Mouse (Mus musculus) kidney, postnatal 0 days (tissue): ENCODE measurements around the gene Hoxc8. TPM values are rescaled to one million over a fixed set of nuclear protein-coding genes. Genes with fewer than 3 reads are reported as not detected.

Source experiments
- ATAC-seq: fragments of 200-750 bp; cut with Nextera tagmentation; replicated peaks from 2 replicates; pipeline ENCODE4 v1.8.0; 2017; ENCODE audit warnings: low read depth, moderate number of reproducible peaks, moderate TSS enrichment, moderate library complexity; ENCODE audit not compliant: low FRiP score
- DNase-seq: peaks from one replicate; pipeline ENCODE4 v3.0.0-alpha.2; 2016; ENCODE audit warnings: low spot score
- H3K27ac ChIP-seq: fragments of 300-500 bp; sonication (generic); 2 replicates; pipeline ENCODE4 v1.5.1; 2014; ENCODE audit warnings: mild to moderate bottlenecking
- H3K27me3 ChIP-seq: fragments of 300-500 bp; sonication (generic); 2 replicates; pipeline ENCODE4 v1.6.1; 2014; ENCODE audit warnings: low read length, mixed read lengths; ENCODE audit not compliant: insufficient read depth
- H3K36me3 ChIP-seq: fragments of 300-500 bp; sonication (generic); 2 replicates; pipeline ENCODE4 v1.6.1; 2014; ENCODE audit warnings: low read length, mixed read lengths; ENCODE audit not compliant: insufficient read depth
- H3K4me1 ChIP-seq: fragments of 300-500 bp; sonication (generic); replicated peaks from 2 replicates; pipeline ENCODE4 v1.6.1; 2014; ENCODE audit warnings: antibody characterized with exemption, low read length, mixed read lengths; ENCODE audit not compliant: insufficient read depth
- H3K4me2 ChIP-seq: fragments of 300-500 bp; sonication (generic); 2 replicates; pipeline ENCODE4 v1.6.1; 2014; ENCODE audit warnings: mild to moderate bottlenecking, low read length, moderate library complexity, mixed read lengths
- H3K4me3 ChIP-seq: fragments of 300-500 bp; sonication (generic); replicated peaks from 2 replicates; pipeline ENCODE4 v1.5.1; 2014; ENCODE audit warnings: low read depth, low read length
- H3K9ac ChIP-seq: fragments of 300-500 bp; sonication (generic); 2 replicates; pipeline ENCODE4 v1.6.1; 2014; ENCODE audit warnings: low read depth, low read length
- H3K9me3 ChIP-seq: fragments of 300-500 bp; sonication (generic); replicated peaks from 2 replicates; pipeline ENCODE4 v1.6.1; 2016; ENCODE audit warnings: low read length, inconsistent platforms, mixed read lengths
- CTCF ChIP-seq: IDR thresholded peaks from 2 replicates; pipeline ENCODE4 v1.5.1; 2016; ENCODE audit warnings: antibody characterized with exemption, low read depth, mild to moderate bottlenecking, moderate library complexity
- WGBS: fragments of 180-500 bp; shearing (Covaris S2); extraction: QIAGEN DNeasy Blood & Tissue Kit; methylation state at CpG from one replicate; pipeline ENCODE4 v1.1.7; 2014; 5-methylcytosine and 5-hydroxymethylcytosine counted together
- polyA plus RNA-seq: library from polyadenylated mRNA; unstranded; fragments of >200 nt; fragmentation: Nextera tagmentation; extraction: Ambion mirVana; gene quantifications from 2 replicates; pipeline ENCODE4 v1.2.1, GENCODE M21; 2015

Hoxc8 gene
- polyA plus RNA-seq, 1 experiment from 2014 or later = 5.8 TPM

DNA sequence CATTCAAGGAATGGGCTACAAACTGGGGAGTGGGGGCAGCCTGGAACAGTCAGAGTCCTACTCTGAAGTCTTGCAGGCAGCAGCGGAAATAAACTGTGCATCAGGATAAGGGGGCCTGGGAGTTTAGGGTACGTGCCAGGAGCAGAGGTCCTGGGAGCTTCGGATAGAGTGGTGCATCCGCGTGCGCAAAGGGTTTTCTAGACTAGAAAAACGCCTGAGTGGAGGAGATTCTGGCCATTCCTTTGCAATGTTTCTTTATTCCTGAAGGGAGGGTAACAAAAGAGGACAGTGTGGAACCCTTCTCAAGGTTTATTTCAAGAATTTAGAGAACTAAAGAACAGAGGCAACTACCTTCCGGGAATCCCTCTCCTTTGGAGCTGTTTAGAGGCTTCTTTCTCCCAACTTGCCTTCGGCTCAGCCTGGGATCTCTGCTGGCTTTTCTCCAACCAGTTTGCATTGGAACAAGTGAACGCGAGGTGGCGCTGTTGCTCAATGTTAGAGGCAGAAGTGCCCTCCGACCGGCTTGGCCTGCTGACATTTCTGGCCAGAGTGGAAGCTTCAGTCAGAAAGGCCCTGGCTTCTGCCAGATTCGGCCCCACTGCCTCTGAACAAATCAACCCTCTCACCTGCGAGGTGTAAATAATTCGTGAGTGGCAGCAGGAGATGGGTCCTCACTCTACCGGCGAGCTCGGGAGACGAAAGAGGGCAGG, 3.1 kb upstream of the Hoxc8 start:
- Histone ChIP-seq H3K36me3 (no peaks in the 10 kb centered on the region), H3K9me3 (no peaks in the 10 kb centered on the region), H3K27me3 (no peaks in the 10 kb centered on the region), H3K27ac (peak overlapping the region; percentile 1; the same call in 1 of the 2 replicates), H3K9ac (0 out of 2 replicates have a peak overlapping the region, but pooled peaks have one; percentile 6), H3K4me1 (peaks cover 10% of the 10 kb centered on the region; the same call in 1 of the 2 replicates), H3K4me2 (no peak overlapping the region), H3K4me3 (no peak overlapping the region)
- ATAC-seq (0 out of 2 replicates have a peak, but pooled peaks have one; percentile 33), DNase-seq (peak; percentile 97)
- 10% methylated on average over 21 of the region's 21 CpGs for WGBS
- peak; percentile 96 for TF ChIP-seq CTCF

DNA sequence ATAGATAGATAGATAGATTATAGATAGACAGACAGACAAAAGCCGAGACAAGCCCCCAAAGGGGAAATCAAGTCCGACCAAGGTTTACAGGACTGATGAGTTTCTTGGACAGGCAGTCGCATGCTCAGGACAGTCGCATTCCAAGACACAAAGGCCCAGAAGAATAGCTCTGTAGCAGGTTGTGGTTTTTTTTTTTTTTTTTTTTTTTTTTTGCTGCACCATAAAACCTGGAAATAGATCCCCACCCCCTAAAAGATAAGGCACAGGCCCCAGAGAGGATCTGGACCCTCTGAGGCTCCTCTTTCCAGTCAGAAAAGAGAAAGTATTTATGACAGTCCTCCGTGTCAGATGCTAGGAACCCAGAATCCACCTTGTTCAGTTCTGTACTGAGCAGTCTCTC, 2.3 kb upstream of the Hoxc8 start:
- Histone ChIP-seq H3K27me3 (no peaks in the 10 kb centered on the region), H3K9me3 (no peaks in the 10 kb centered on the region), H3K36me3 (no peaks in the 10 kb centered on the region), H3K27ac (no peak overlapping the region), H3K4me3 (no peak overlapping the region), H3K4me2 (no peak overlapping the region), H3K9ac (no peak overlapping the region), H3K4me1 (peaks cover 11% of the 10 kb centered on the region; the same call in 1 of the 2 replicates)
- ATAC-seq (no peak), DNase-seq (no peak)
- no peak for TF ChIP-seq CTCF
- 61% methylated on average over 5 of the region's 5 CpGs for WGBS

DNA sequence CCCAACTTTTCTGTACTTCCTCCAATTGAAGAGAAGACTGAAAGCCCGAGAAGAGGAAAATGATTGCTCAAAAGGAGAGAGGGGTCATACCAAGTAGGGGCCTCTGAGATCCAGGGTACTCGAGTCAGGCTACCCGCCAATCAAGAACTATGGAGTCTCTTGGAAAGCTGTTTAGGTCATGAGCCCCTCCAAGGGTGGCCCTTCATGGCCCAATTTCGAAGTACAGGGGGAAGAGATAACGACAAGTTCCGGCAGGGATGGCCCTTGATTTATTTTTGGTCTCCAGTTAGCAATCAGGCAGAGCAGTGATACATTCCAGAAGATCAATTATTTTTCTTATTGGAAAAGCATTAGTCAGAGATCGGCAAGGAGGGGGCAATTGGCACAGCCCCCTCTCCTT, 1.4 kb downstream of the Hoxc8 start:
- Histone ChIP-seq H3K9me3 (no peaks in the 10 kb centered on the region), H3K36me3 (no peaks in the 10 kb centered on the region), H3K27me3 (0 out of 2 replicates have a peak, but pooled peaks cover 3% of the 10 kb centered on the region), H3K4me1 (peaks cover 10% of the 10 kb centered on the region; the same call in 1 of the 2 replicates), H3K4me3 (peak overlapping the region; percentile 52), H3K4me2 (peak overlapping the region; percentile 91), H3K27ac (peak overlapping the region; percentile 82; the same call in 1 of the 2 replicates), H3K9ac (peak overlapping the region; percentile 72)
- DNase-seq (no peak), ATAC-seq (no peak)
- no peak for TF ChIP-seq CTCF
- 20% methylated on average over 7 of the region's 7 CpGs for WGBS

DNA sequence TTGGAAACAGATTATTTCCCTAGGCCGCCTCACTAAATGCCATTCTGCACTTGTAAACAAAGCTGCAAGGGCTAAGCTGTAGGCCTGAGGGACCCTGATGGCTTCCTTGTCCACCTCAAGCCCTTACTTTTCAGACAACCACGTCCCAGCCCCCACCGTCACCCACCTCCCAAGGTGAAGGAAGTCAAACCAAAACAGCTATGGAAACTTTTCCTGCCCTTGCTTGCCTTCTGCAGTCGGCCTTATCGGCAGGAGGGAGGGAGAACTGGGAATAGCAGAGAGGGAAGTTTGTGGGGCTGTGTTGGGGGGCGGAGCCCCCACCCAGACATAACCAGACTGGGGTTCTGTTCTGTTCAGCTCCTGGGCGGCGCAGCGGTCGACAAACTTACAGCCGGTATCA, 1.8 kb downstream of the Hoxc8 start:
- no peak for TF ChIP-seq CTCF
- WGBS = 20% methylated on average over 11 of the region's 11 CpGs
- Histone ChIP-seq H3K27me3 (0 out of 2 replicates have a peak, but pooled peaks cover 3% of the 10 kb centered on the region), H3K9ac (peak overlapping the region; percentile 72), H3K4me2 (peak overlapping the region; percentile 91), H3K36me3 (no peaks in the 10 kb centered on the region), H3K9me3 (no peaks in the 10 kb centered on the region), H3K27ac (peak overlapping the region; percentile 67), H3K4me1 (peaks cover 10% of the 10 kb centered on the region; the same call in 1 of the 2 replicates), H3K4me3 (peak overlapping the region; percentile 52)
- ATAC-seq = no peak
- no peak for DNase-seq

DNA sequence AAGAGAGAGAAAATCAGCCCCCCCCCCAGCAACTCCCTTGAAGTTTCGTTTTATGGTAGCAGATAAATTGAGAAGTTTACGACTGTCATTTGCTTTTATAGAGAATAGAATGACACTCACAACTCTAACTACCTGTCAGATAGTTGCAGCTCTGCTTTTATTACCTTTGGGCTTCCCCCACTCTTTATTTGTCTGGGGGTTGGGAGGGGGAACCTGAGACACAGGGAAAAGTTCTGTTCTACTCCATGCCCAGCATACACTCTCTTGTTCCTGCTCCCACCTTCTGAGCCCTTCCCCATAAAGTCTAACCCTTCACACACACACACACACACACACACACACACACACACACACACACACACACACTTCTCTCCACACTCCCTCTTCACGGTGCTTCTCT, 2.5 kb downstream of the Hoxc8 start:
- Histone ChIP-seq H3K9ac (no peak overlapping the region; the same call in 1 of the 2 replicates), H3K27me3 (0 out of 2 replicates have a peak, but pooled peaks cover 3% of the 10 kb centered on the region), H3K36me3 (no peaks in the 10 kb centered on the region), H3K4me1 (peaks cover 10% of the 10 kb centered on the region; the same call in 1 of the 2 replicates), H3K27ac (0 out of 2 replicates have a peak overlapping the region, but pooled peaks have one; percentile 67), H3K4me3 (peak overlapping the region; percentile 52), H3K4me2 (peak overlapping the region; percentile 91), H3K9me3 (no peaks in the 10 kb centered on the region)
- ATAC-seq = no peak
- peak; percentile 84 for DNase-seq
- 17% methylated on average over 3 of the region's 3 CpGs for WGBS
- TF ChIP-seq CTCF = no peak

DNA sequence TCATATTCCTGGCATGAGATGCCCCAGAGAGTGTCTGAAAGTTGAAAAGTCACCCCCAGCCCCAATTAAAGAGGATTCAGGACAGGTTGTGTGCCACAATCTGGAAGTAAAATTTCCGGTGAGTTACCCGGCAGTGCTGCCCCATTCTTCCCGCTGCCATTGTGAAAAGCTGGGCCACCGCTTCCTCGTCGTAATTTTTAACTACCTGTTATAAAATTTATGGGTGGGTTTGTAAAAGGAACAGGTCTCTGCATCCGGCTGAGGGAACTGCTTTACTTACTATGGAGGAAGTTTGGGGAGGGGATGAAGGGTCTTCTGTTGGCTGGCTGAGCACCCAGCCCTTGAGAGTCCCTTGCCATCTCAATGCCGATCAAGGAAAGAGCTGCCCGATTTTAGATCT, 6.1 kb downstream of the Hoxc8 start:
- ATAC-seq = no peak

More for the DNA sequence above, 6.1 kb downstream of the Hoxc8 start:
- 0 out of 2 replicates have a peak, but pooled peaks cover 8% of the 10 kb centered on the region for H3K27me3 ChIP-seq
- no peak for DNase-seq
- H3K9me3 ChIP-seq = no peaks in the 10 kb centered on the region
- peak overlapping the region; percentile 42; the same call in 1 of the 2 replicates for H3K9ac ChIP-seq
- no peak for TF ChIP-seq CTCF
- 10% methylated on average over 9 of the region's 9 CpGs for WGBS
- H3K4me2 ChIP-seq = peak overlapping the region; percentile 80
- H3K36me3 ChIP-seq = no peaks in the 10 kb centered on the region
- H3K4me1 ChIP-seq = peaks cover 16% of the 10 kb centered on the region; the same call in 1 of the 2 replicates
- peak overlapping the region; percentile 66 for H3K27ac ChIP-seq
- 0 out of 2 replicates have a peak overlapping the region, but pooled peaks have one; percentile 2 for H3K4me3 ChIP-seq
